Mouse (Mus musculus) testis, adult 2 months (tissue): ENCODE data around the gene Zfp827.

Experiments used
- CTCF ChIP-seq: fragments of 200-500 bp; IDR thresholded peaks from 2 replicates; pipeline ENCODE4 v1.5.1; 2012; ENCODE audit warnings: low read depth, mild to moderate bottlenecking, inconsistent platforms, low read length, moderate library complexity; ENCODE audit not compliant: control insufficient read depth, insufficient read depth, insufficient replicate concordance
- POLR2A ChIP-seq: fragments of 200-500 bp; IDR thresholded peaks from 2 replicates; pipeline ENCODE4 v1.6.1; 2012; ENCODE audit warnings: low read depth, mild to moderate bottlenecking, inconsistent platforms, low read length, moderate library complexity; ENCODE audit not compliant: control insufficient read depth

DNA sequence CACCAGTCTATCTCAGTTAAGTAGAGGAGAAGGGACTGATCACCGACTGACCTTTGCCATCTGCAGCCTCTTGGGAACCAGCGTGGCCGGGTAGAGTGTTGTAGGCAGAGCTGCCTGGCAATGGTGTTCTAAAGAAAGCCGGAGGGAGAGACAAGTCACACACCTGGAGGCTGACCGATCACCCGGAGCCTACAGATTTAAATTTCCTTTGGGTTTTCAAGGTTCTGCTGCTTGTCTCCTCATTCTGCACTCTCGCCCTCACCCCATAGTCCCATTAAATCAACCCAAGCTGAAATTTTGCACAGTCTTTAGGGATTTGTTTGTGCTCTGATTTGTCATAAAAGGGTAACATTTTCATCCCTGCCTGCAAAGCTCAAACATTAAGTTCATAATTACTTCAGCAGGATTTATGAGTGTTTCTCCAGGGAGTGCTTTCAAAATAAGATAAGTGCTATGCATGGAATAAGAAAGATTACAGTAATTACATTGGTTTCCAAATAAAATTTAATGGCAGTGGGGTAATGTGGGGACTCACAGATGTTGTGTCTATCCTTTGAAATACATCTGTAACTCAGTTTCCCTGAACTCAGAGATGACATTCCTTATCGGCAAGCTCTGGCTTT, 201.1 kb downstream of the Zfp827 start:
- TF ChIP-seq CTCF (no peak), POLR2A (no peak)
